Mouse (Mus musculus): ENCODE measurements around the gene Wwc1. TPM values are rescaled to one million over a fixed set of nuclear protein-coding genes. Genes with fewer than 3 reads are reported as not detected.
A peak's percentile ranks its signal among the peaks of the same experiment; 100 is the strongest.

Wwc1 gene
- polyA plus RNA-seq, 1 experiment = 55.9 TPM

GRCm38 (mm10) chr11:35973135-35973534 is 7.2 kb downstream of the Wwc1 start:
- 74% methylated on average over 7 of the region's 7 CpGs for WGBS
- H3K27me3 ChIP-seq (ENCODE audit: control insufficient read depth, insufficient read depth, low read length) = no peaks in the 10 kb centered on the region
- H3K27ac ChIP-seq (ENCODE audit: insufficient read depth, low read depth, low read length) = no peak overlapping the region
- H3K4me1 ChIP-seq (ENCODE audit: control insufficient read depth, insufficient read depth, insufficient read length, low read length) = peaks cover 29% of the 10 kb centered on the region
- H3K36me3 ChIP-seq (ENCODE audit: control insufficient read depth, insufficient read depth, low read length) = no peaks in the 10 kb centered on the region
- no peak overlapping the region for H3K4me3 ChIP-seq (ENCODE audit: low read depth, low read length)
- TF ChIP-seq POLR2A (IDR thresholded peaks at IDR 0.05; ENCODE audit: low read depth, low read length) (no peak), CTCF (IDR thresholded peaks at IDR 0.05; ENCODE audit: extremely low read depth, insufficient read length, insufficient replicate concordance, low read depth, low read length) (no peak)

- peak overlapping the region; percentile 95 for H3K27ac ChIP-seq (ENCODE audit: insufficient read depth, low read depth, low read length)
- H3K36me3 ChIP-seq (ENCODE audit: control insufficient read depth, insufficient read depth, low read length) = no peaks in the 10 kb centered on the region
- TF ChIP-seq POLR2A (IDR thresholded peaks at IDR 0.05; ENCODE audit: low read depth, low read length) = no peak
- TF ChIP-seq CTCF (IDR thresholded peaks at IDR 0.05; ENCODE audit: extremely low read depth, insufficient read length, insufficient replicate concordance, low read depth, low read length) = no peak
- no peak overlapping the region for H3K4me3 ChIP-seq (ENCODE audit: low read depth, low read length)
- H3K4me1 ChIP-seq (ENCODE audit: control insufficient read depth, insufficient read depth, insufficient read length, low read length) = peaks cover 29% of the 10 kb centered on the region
- no peaks in the 10 kb centered on the region for H3K27me3 ChIP-seq (ENCODE audit: control insufficient read depth, insufficient read depth, low read length)
- 43% methylated on average over 6 of the region's 6 CpGs for WGBS
These were observed 7.9 kb downstream of the Wwc1 start for GRCm38 (mm10) chr11:35972270-35972931.

- Histone ChIP-seq H3K4me1 (ENCODE audit: control insufficient read depth, insufficient read depth, insufficient read length, low read length) (peaks cover 29% of the 10 kb centered on the region), H3K27me3 (ENCODE audit: control insufficient read depth, insufficient read depth, low read length) (no peaks in the 10 kb centered on the region), H3K4me3 (ENCODE audit: low read depth, low read length) (peak overlapping the region; percentile 31), H3K27ac (ENCODE audit: insufficient read depth, low read depth, low read length) (peak overlapping the region; percentile 95), H3K36me3 (ENCODE audit: control insufficient read depth, insufficient read depth, low read length) (no peaks in the 10 kb centered on the region)
- TF ChIP-seq POLR2A (IDR thresholded peaks at IDR 0.05; ENCODE audit: low read depth, low read length) (no peak), CTCF (IDR thresholded peaks at IDR 0.05; ENCODE audit: extremely low read depth, insufficient read length, insufficient replicate concordance, low read depth, low read length) (no peak)
- 22% methylated on average over 19 of the region's 19 CpGs for WGBS
These were observed 9.3 kb downstream of the Wwc1 start for GRCm38 (mm10) chr11:35970806-35971705.

GRCm38 (mm10) chr11:35968291-35968690 is 12.0 kb downstream of the Wwc1 start:
- TF ChIP-seq POLR2A (IDR thresholded peaks at IDR 0.05; ENCODE audit: low read depth, low read length) = no peak
- no peak for TF ChIP-seq CTCF (IDR thresholded peaks at IDR 0.05; ENCODE audit: extremely low read depth, insufficient read length, insufficient replicate concordance, low read depth, low read length)
- Histone ChIP-seq H3K27me3 (ENCODE audit: control insufficient read depth, insufficient read depth, low read length) (no peaks in the 10 kb centered on the region), H3K4me1 (ENCODE audit: control insufficient read depth, insufficient read depth, insufficient read length, low read length) (peaks cover 29% of the 10 kb centered on the region), H3K36me3 (ENCODE audit: control insufficient read depth, insufficient read depth, low read length) (no peaks in the 10 kb centered on the region), H3K4me3 (ENCODE audit: low read depth, low read length) (no peak overlapping the region), H3K27ac (ENCODE audit: insufficient read depth, low read depth, low read length) (no peak overlapping the region)
- WGBS = 90% methylated on average over 10 of the region's 10 CpGs

GRCm38 (mm10) chr11:35963981-35964549 is 16.3 kb downstream of the Wwc1 start:
- peak overlapping the region; percentile 97 for H3K27ac ChIP-seq (ENCODE audit: insufficient read depth, low read depth, low read length)
- H3K27me3 ChIP-seq (ENCODE audit: control insufficient read depth, insufficient read depth, low read length) = no peaks in the 10 kb centered on the region
- TF ChIP-seq POLR2A (IDR thresholded peaks at IDR 0.05; ENCODE audit: low read depth, low read length) (no peak), CTCF (IDR thresholded peaks at IDR 0.05; ENCODE audit: extremely low read depth, insufficient read length, insufficient replicate concordance, low read depth, low read length) (no peak)
- peak overlapping the region; percentile 13; the same call in 1 of the 2 replicates for H3K4me3 ChIP-seq (ENCODE audit: low read depth, low read length)
- no peaks in the 10 kb centered on the region for H3K36me3 ChIP-seq (ENCODE audit: control insufficient read depth, insufficient read depth, low read length)
- peaks cover 30% of the 10 kb centered on the region for H3K4me1 ChIP-seq (ENCODE audit: control insufficient read depth, insufficient read depth, insufficient read length, low read length)
- 27% methylated on average over 9 of the region's 9 CpGs for WGBS

GRCm38 (mm10) chr11:35963554-35963953 is 16.8 kb downstream of the Wwc1 start:
- 24% methylated on average over 2 of the region's 2 CpGs for WGBS
- H3K4me1 ChIP-seq (ENCODE audit: control insufficient read depth, insufficient read depth, insufficient read length, low read length) = peaks cover 32% of the 10 kb centered on the region

More at GRCm38 (mm10) chr11:35963554-35963953, 16.8 kb downstream of the Wwc1 start:
- Histone ChIP-seq H3K27me3 (ENCODE audit: control insufficient read depth, insufficient read depth, low read length) (no peaks in the 10 kb centered on the region), H3K27ac (ENCODE audit: insufficient read depth, low read depth, low read length) (peak overlapping the region; percentile 97), H3K36me3 (ENCODE audit: control insufficient read depth, insufficient read depth, low read length) (no peaks in the 10 kb centered on the region), H3K4me3 (ENCODE audit: low read depth, low read length) (peak overlapping the region; percentile 13; the same call in 1 of the 2 replicates)
- TF ChIP-seq POLR2A (IDR thresholded peaks at IDR 0.05; ENCODE audit: low read depth, low read length) = no peak
- TF ChIP-seq CTCF (IDR thresholded peaks at IDR 0.05; ENCODE audit: extremely low read depth, insufficient read length, insufficient replicate concordance, low read depth, low read length) = no peak
